Comparison of ENCODE assay signal across 19 mouse cellular contexts in genomic region chr1:92616046-92616445, GRCm38 (mm10). TPM values are rescaled to one million over a fixed set of nuclear protein-coding genes. Genes with fewer than 3 reads are reported as not detected.
"Had no signal": no experiment of that assay in that cellular context is flagged by ENCODE, and none has a peak within 500 bp of the region (broad histone marks: within the 10 kb centered on the region; RNA-seq: fewer than 3 reads in every experiment).

No protein-coding gene starts in this region.

- H3K27ac ChIP-seq: kidney, embryonic 15.5 days; left cerebral cortex, adult 2 months; limb, embryonic 10.5 days; liver, embryonic 12.5 days; lung, embryonic 15.5 days; midbrain, embryonic 12.5 days; neural tube, embryonic 15.5 days had no signal

- H3K27me3 ChIP-seq: lung, embryonic 15.5 days had no signal

- H3K9ac ChIP-seq: kidney, embryonic 15.5 days; liver, embryonic 12.5 days; lung, embryonic 15.5 days; midbrain, embryonic 12.5 days; neural tube, embryonic 15.5 days had no signal

- H3K4me2 ChIP-seq: kidney, embryonic 15.5 days; liver, embryonic 12.5 days; lung, embryonic 15.5 days; midbrain, embryonic 12.5 days; neural tube, embryonic 15.5 days had no signal

- H3K9me3 ChIP-seq: kidney, embryonic 15.5 days; limb, embryonic 10.5 days; liver, embryonic 12.5 days; lung, embryonic 15.5 days; midbrain, embryonic 12.5 days; neural tube, embryonic 15.5 days had no signal

- DNase-seq: kidney, postnatal 14 days; right cerebral cortex, adult 18-20 months; thymus, adult 18-20 months; thymus, postnatal 14 days had no signal

- H3K4me1 ChIP-seq: kidney, embryonic 15.5 days; limb, embryonic 10.5 days; liver, embryonic 12.5 days; lung, embryonic 15.5 days; midbrain, embryonic 12.5 days; neural tube, embryonic 15.5 days had no signal

- H3K4me3 ChIP-seq: kidney, embryonic 15.5 days; left cerebral cortex, adult 2 months; limb, embryonic 10.5 days; liver, embryonic 12.5 days; lung, embryonic 15.5 days; midbrain, embryonic 12.5 days; neural tube, embryonic 15.5 days had no signal

- ATAC-seq: liver, embryonic 12.5 days had no signal

- H3K36me3 ChIP-seq: kidney, embryonic 15.5 days; limb, embryonic 10.5 days; liver, embryonic 12.5 days; lung, embryonic 15.5 days; midbrain, embryonic 12.5 days; neural tube, embryonic 15.5 days had no signal

RNA-seq across cellular contexts. Expression of gene Olfr12, which starts 1.5 kb away (rescaled TPM):
- total RNA-seq: left cerebral cortex, adult 2 months; left cerebral cortex, postnatal 14 days; megakaryocyte-erythroid progenitor cell, adult 5-6 weeks; midbrain, postnatal 0 days had no signal
- polyA plus RNA-seq: kidney, embryonic 15.5 days; limb, embryonic 10.5 days; limb, embryonic 14.5 days; liver, embryonic 12.5 days; liver, embryonic 16.5 days; lung, embryonic 15.5 days; midbrain, postnatal 0 days; neural tube, embryonic 11.5 days; neural tube, embryonic 15.5 days; stomach, embryonic 14.5 days had no signal

RNA-seq across cellular contexts. Expression of gene Olfr1410, which starts 10.5 kb away (rescaled TPM):
- total RNA-seq: layer of hippocampus, postnatal 25 days; left cerebral cortex, adult 2 months; left cerebral cortex, postnatal 14 days; megakaryocyte-erythroid progenitor cell, adult 5-6 weeks; midbrain, postnatal 0 days had no signal
- polyA plus RNA-seq: kidney, embryonic 15.5 days; limb, embryonic 10.5 days; limb, embryonic 14.5 days; liver, embryonic 12.5 days; liver, embryonic 16.5 days; lung, embryonic 15.5 days; midbrain, embryonic 12.5 days; midbrain, postnatal 0 days; neural tube, embryonic 11.5 days; neural tube, embryonic 15.5 days; stomach, embryonic 14.5 days had no signal

RNA-seq across cellular contexts. Expression of gene Olfr1411, which starts 21.8 kb away (rescaled TPM):
- total RNA-seq: layer of hippocampus, postnatal 25 days; left cerebral cortex, adult 2 months; left cerebral cortex, postnatal 14 days; megakaryocyte-erythroid progenitor cell, adult 5-6 weeks; midbrain, postnatal 0 days had no signal
- polyA plus RNA-seq: kidney, embryonic 15.5 days; limb, embryonic 10.5 days; limb, embryonic 14.5 days; liver, embryonic 12.5 days; liver, embryonic 16.5 days; lung, embryonic 15.5 days; midbrain, embryonic 12.5 days; midbrain, postnatal 0 days; neural tube, embryonic 11.5 days; neural tube, embryonic 15.5 days; stomach, embryonic 14.5 days had no signal

RNA-seq across cellular contexts. Expression of gene Olfr1412, which starts 30.5 kb away (rescaled TPM):
- total RNA-seq: layer of hippocampus, postnatal 25 days; left cerebral cortex, adult 2 months; left cerebral cortex, postnatal 14 days; megakaryocyte-erythroid progenitor cell, adult 5-6 weeks; midbrain, postnatal 0 days had no signal
- polyA plus RNA-seq: kidney, embryonic 15.5 days; limb, embryonic 10.5 days; limb, embryonic 14.5 days; liver, embryonic 12.5 days; liver, embryonic 16.5 days; lung, embryonic 15.5 days; midbrain, embryonic 12.5 days; midbrain, postnatal 0 days; neural tube, embryonic 11.5 days; neural tube, embryonic 15.5 days; stomach, embryonic 14.5 days had no signal
